Mouse (Mus musculus): ENCODE results near the gene Syne1. TPM values are rescaled to one million over a fixed set of nuclear protein-coding genes. Genes with fewer than 3 reads are reported as not detected.
A peak's percentile ranks its signal among the peaks of the same experiment; 100 is the strongest.

Syne1 gene
- total and polyA plus RNA-seq, 3 experiments: 29.0 to 66.6 (median 53.6) TPM

DNA sequence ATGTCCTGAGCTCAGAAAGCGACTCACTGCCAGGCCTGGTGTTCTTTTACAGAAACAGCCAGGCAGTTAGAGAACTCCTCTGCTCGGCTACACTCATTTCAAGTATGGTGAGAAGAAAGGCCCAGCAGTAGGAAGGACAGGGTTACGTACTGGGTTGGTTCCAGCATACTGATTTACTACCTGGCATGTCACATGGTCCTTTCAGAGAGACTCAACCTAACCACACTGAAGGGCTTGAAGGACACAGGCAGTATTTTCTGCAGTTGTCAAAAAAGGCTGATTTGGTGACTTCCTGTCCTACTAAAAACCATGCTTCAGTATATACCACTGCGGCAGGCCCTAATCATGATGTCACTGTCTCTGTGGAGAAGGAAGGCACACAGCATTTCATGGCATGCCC lies 238.8 kb downstream of the Syne1 start:
- WGBS: 81% methylated on average over 4 of the region's 4 CpGs
- no peak overlapping the region for H3K4me3 ChIP-seq
- no peak overlapping the region for H3K9ac ChIP-seq (ENCODE audit: low read depth, low read length)
- H3K4me1 ChIP-seq (ENCODE audit: control insufficient read depth, insufficient read depth, low read length): no peaks in the 10 kb centered on the region
- H3K79me2 ChIP-seq (replicated peaks; ENCODE audit: control insufficient read depth, insufficient read depth, low read length): no peaks in the 10 kb centered on the region
- H3K36me3 ChIP-seq (ENCODE audit: control insufficient read depth, insufficient read depth, low read length): no peaks in the 10 kb centered on the region
- H3K27ac ChIP-seq: no peak overlapping the region
- intact Hi-C loops (cut with DNase I): no loop called here
- DNase-seq: no peak
- H3K27me3 ChIP-seq (ENCODE audit: control insufficient read depth, insufficient read depth, low read length): no peaks in the 10 kb centered on the region
- TF ChIP-seq POLR2A (IDR thresholded peaks at IDR 0.05; ENCODE audit: insufficient read depth, low read depth, low read length) (no peak), EP300 (IDR thresholded peaks at IDR 0.05; ENCODE audit: insufficient read depth, low read depth, low read length) (no peak), CTCF (IDR thresholded peaks at IDR 0.05) (no peak)

DNA sequence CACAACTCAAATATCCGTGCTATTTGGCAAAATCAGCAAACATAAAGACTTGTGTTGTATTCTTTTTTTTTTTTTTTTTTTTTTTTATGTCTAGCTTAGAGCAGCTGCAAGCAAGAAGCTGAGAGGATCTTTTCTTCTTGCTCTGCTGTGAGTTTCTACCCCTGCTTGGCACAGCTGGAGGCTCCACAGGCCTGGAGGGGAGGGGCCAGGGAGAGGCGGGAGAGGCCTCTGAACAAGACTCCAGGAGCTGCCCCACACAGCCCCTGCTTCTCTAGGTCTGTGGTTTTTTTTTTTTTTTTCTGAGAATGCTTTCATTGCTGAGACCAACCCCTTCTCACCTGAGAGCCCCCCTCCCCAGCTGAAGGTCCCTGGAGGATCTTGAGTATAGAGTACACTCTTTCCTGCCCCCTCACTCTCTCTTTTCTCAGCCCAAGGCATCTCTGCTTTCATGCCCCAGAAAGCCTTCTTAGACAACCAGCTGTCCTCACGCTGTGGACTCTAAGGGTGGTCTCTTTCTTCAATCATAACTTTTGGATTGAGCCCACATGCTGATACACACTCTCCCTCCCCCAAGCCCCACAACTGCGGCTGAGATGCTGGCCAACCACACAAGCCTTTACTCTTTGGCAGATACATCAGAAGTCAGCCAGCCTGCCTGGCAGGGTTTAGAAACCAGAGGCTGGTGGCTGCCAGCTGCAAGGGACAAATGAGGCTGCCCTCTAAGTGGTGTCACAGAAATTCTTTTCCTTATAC lies 241.1 kb downstream of the Syne1 start:
- intact Hi-C loops (cut with DNase I): no loop called here
- no peak overlapping the region for H3K27ac ChIP-seq

DNA sequence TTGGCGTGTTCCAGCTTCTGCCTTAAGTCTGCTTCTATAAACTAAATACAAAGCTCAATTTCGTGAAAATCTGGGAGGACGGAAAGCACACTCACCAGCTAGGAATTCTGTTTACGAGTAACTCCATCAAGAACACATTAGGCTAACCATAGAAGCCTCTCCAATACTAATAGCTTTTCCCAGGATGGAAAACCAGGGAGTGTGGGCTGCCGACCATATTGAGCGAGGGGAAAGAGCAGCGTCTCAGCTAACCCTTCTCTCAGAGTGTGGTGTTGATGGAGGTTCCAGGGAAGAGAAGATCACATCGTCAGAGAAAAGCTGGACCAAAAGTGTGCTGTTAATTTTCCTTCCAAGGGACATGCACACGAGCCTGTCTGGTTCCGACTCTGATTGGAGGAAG lies 241.9 kb downstream of the Syne1 start:
- DNase-seq: no peak
- WGBS: 71% methylated on average over 10 of the region's 10 CpGs
- no peaks in the 10 kb centered on the region for H3K36me3 ChIP-seq (ENCODE audit: control insufficient read depth, insufficient read depth, low read length)
- no peaks in the 10 kb centered on the region for H3K79me2 ChIP-seq (replicated peaks; ENCODE audit: control insufficient read depth, insufficient read depth, low read length)
- TF ChIP-seq EP300 (IDR thresholded peaks at IDR 0.05; ENCODE audit: insufficient read depth, low read depth, low read length) (no peak), CTCF (IDR thresholded peaks at IDR 0.05) (no peak), POLR2A (IDR thresholded peaks at IDR 0.05; ENCODE audit: insufficient read depth, low read depth, low read length) (no peak)
- H3K4me1 ChIP-seq (ENCODE audit: control insufficient read depth, insufficient read depth, low read length): no peaks in the 10 kb centered on the region
- intact Hi-C loops (cut with DNase I): no loop called here
- no peak overlapping the region for H3K4me3 ChIP-seq
- H3K9ac ChIP-seq (ENCODE audit: low read depth, low read length): no peak overlapping the region
- no peak overlapping the region for H3K27ac ChIP-seq
- no peaks in the 10 kb centered on the region for H3K27me3 ChIP-seq (ENCODE audit: control insufficient read depth, insufficient read depth, low read length)

More for the DNA sequence above, 241.1 kb downstream of the Syne1 start:
- H3K36me3 ChIP-seq (ENCODE audit: control insufficient read depth, insufficient read depth, low read length): no peaks in the 10 kb centered on the region
- peak in 1 of 2 experiments; percentile 53 for DNase-seq
- no peak overlapping the region for H3K4me3 ChIP-seq
- no peaks in the 10 kb centered on the region for H3K79me2 ChIP-seq (replicated peaks; ENCODE audit: control insufficient read depth, insufficient read depth, low read length)
- H3K27me3 ChIP-seq (ENCODE audit: control insufficient read depth, insufficient read depth, low read length): no peaks in the 10 kb centered on the region
- no peaks in the 10 kb centered on the region for H3K4me1 ChIP-seq (ENCODE audit: control insufficient read depth, insufficient read depth, low read length)
- H3K9ac ChIP-seq (ENCODE audit: low read depth, low read length): no peak overlapping the region
- WGBS: 47% methylated on average over 4 of the region's 4 CpGs
- TF ChIP-seq EP300 (IDR thresholded peaks at IDR 0.05; ENCODE audit: insufficient read depth, low read depth, low read length): no peak
- no peak for TF ChIP-seq POLR2A (IDR thresholded peaks at IDR 0.05; ENCODE audit: insufficient read depth, low read depth, low read length)
- no peak for TF ChIP-seq CTCF (IDR thresholded peaks at IDR 0.05)

DNA sequence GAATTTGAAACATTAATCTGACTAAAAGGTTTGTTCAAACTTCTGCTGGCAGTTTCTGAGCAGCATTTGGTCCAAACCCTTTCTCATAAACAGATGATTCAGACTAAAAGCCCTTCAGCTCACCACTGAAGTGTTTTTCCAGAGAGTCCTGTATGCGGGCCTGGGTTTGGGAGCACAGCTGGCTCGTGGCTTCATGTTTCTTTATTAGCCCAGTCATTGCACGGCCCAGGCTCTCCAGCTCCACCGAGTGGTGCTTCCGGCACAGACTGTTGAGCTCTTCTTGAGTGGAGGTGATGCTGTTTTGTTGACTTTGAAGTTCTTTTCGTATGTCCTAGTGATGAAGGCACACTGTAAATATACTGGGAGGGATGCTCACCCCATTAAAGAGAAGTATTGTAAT lies 245.7 kb downstream of the Syne1 start:
- Histone ChIP-seq H3K9ac (ENCODE audit: low read depth, low read length) (no peak overlapping the region), H3K79me2 (replicated peaks; ENCODE audit: control insufficient read depth, insufficient read depth, low read length) (no peaks in the 10 kb centered on the region), H3K27me3 (ENCODE audit: control insufficient read depth, insufficient read depth, low read length) (no peaks in the 10 kb centered on the region), H3K27ac (peak overlapping the region; percentile 7; the same call in 1 of the 2 replicates), H3K36me3 (ENCODE audit: control insufficient read depth, insufficient read depth, low read length) (no peaks in the 10 kb centered on the region), H3K4me1 (ENCODE audit: control insufficient read depth, insufficient read depth, low read length) (no peaks in the 10 kb centered on the region), H3K4me3 (no peak overlapping the region)
- TF ChIP-seq EP300 (IDR thresholded peaks at IDR 0.05; ENCODE audit: insufficient read depth, low read depth, low read length): no peak
- no peak for TF ChIP-seq POLR2A (IDR thresholded peaks at IDR 0.05; ENCODE audit: insufficient read depth, low read depth, low read length)
- peak; percentile 54 for TF ChIP-seq CTCF (IDR thresholded peaks at IDR 0.05)
- DNase-seq: peak in 1 of 2 experiments; percentile 33
- 33% methylated on average over 6 of the region's 6 CpGs for WGBS
- intact Hi-C loops (cut with DNase I): no loop called here

DNA sequence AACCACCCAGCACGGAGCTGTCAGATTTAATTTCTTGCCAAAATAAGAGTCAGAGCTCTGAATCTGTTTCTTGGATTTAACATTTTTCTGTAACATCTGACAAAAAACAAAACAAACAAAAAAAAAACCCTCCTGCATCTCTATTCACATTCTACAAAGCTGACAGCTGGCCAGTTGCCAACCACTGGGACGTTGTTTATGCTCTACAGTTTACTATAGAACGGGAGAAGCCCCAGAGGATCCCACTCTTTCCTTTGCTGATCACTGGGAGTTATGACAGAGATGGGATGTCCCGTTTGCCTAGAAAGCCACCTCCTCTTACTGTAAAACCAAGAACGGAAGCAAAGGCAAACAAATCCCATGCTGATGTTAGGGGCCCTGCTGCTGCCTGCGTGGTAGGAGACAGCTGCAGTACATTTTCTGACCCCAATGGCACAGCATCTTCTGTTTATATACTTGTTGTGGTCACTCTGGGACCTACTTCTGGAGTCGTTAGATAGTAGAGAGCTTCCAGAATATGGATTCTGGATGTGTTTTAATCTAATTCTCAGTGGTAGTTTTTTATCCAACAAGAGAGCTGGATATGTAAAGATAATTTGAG lies 255.9 kb downstream of the Syne1 start:
- H3K4me1 ChIP-seq (ENCODE audit: control insufficient read depth, insufficient read depth, low read length): peaks cover 1% of the 10 kb centered on the region; the same call in 1 of the 2 replicates
- no peak overlapping the region for H3K4me3 ChIP-seq
- H3K9ac ChIP-seq (ENCODE audit: low read depth, low read length): no peak overlapping the region
- DNase-seq: no peak
- WGBS: 24% methylated on average over 7 of the region's 7 CpGs
- H3K79me2 ChIP-seq (replicated peaks; ENCODE audit: control insufficient read depth, insufficient read depth, low read length): no peaks in the 10 kb centered on the region
- H3K27ac ChIP-seq: no peak overlapping the region
- H3K27me3 ChIP-seq (ENCODE audit: control insufficient read depth, insufficient read depth, low read length): no peaks in the 10 kb centered on the region
- H3K36me3 ChIP-seq (ENCODE audit: control insufficient read depth, insufficient read depth, low read length): no peaks in the 10 kb centered on the region
- no peak for TF ChIP-seq EP300 (IDR thresholded peaks at IDR 0.05; ENCODE audit: insufficient read depth, low read depth, low read length)
- TF ChIP-seq POLR2A (IDR thresholded peaks at IDR 0.05; ENCODE audit: insufficient read depth, low read depth, low read length): no peak
- TF ChIP-seq CTCF (IDR thresholded peaks at IDR 0.05): no peak
- intact Hi-C loops (cut with DNase I): no loop called here

DNA sequence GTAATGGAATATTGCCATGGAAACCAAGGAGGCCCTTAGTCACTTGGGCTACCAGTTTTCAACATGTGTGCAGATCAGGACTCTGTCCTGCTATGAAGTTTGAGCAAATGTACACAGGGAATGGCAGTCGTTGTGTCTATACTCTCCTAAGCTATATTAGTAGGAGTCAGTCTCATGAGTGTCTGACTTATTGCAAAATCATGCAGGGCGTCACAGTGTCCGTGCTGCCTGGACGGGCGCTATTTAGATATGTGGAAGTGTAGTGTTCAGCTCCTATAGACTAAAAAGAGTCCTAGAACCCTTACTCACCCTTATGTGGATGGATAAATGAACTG lies 261.7 kb downstream of the Syne1 start:
- H3K79me2 ChIP-seq (replicated peaks; ENCODE audit: control insufficient read depth, insufficient read depth, low read length): no peaks in the 10 kb centered on the region
- H3K4me1 ChIP-seq (ENCODE audit: control insufficient read depth, insufficient read depth, low read length): no peaks in the 10 kb centered on the region; the same call in 1 of the 2 replicates
- TF ChIP-seq EP300 (IDR thresholded peaks at IDR 0.05; ENCODE audit: insufficient read depth, low read depth, low read length) (no peak), CTCF (IDR thresholded peaks at IDR 0.05) (no peak), POLR2A (IDR thresholded peaks at IDR 0.05; ENCODE audit: insufficient read depth, low read depth, low read length) (no peak)
- H3K27me3 ChIP-seq (ENCODE audit: control insufficient read depth, insufficient read depth, low read length): no peaks in the 10 kb centered on the region
- intact Hi-C loops (cut with DNase I): no loop called here
- WGBS: 44% methylated on average over 5 of the region's 5 CpGs
- peak overlapping the region; percentile 49 for H3K4me3 ChIP-seq
- H3K36me3 ChIP-seq (ENCODE audit: control insufficient read depth, insufficient read depth, low read length): peaks cover 2% of the 10 kb centered on the region
- no peak for DNase-seq
- peak overlapping the region; percentile 89 for H3K27ac ChIP-seq
- H3K9ac ChIP-seq (ENCODE audit: low read depth, low read length): peak overlapping the region; percentile 24
